Mouse (Mus musculus): Measurements from ENCODE around the gene Ccnd3.

GRCm38 (mm10) chr17:47593215-47593853 is 88.5 kb downstream of the Ccnd3 start:
- TF ChIP-seq CTCF (IDR thresholded peaks at IDR 0.05; ENCODE audit: control insufficient read depth, insufficient read depth, low read length) (no peak), POLR2A (IDR thresholded peaks at IDR 0.05; ENCODE audit: borderline replicate concordance, control insufficient read depth, low read depth, low read length) (peak; percentile 80; the same call in 1 of the 2 replicates)

Measured in bone marrow, adult 2 months (tissue).